Mouse (Mus musculus): Measurements from ENCODE around the gene Hist1h2ad. TPM values are rescaled to one million over a fixed set of nuclear protein-coding genes. Genes with fewer than 3 reads are reported as not detected.

Hist1h2ad gene
- polyA plus RNA-seq, 1 experiment from 2014 or later, result 1.3 TPM

Small RNA genes within 50 kb of the gene (microRNA-seq; reads per million reads assigned to microRNA genes)
- 0.27 reads per million for gene Gm44297 (ENCODE audit: borderline number of aligned reads)
- not detected for gene Gm44359 (ENCODE audit: borderline number of aligned reads)
- gene Gm44394 (ENCODE audit: borderline number of aligned reads), result not detected

Other genes with a start within 250 kb of the Hist1h2ad start
- 43.4 and 43.7 TPM in 2 replicates for gene Zfp322a, start 205.2 kb upstream of the Hist1h2ad start, polyA plus RNA-seq (2014; fragmentation: Nextera tagmentation; extraction: Ambion mirVana)
- 8.9 and 9.8 TPM in 2 replicates for gene Abt1, start 150.5 kb upstream of the Hist1h2ad start, polyA plus RNA-seq (2014; fragmentation: Nextera tagmentation; extraction: Ambion mirVana)
- gene Btn1a1, start 108.5 kb upstream of the Hist1h2ad start, polyA plus RNA-seq (2014; fragmentation: Nextera tagmentation; extraction: Ambion mirVana), result 0.97 and 1.7 TPM in 2 replicates
- 0.59 and 0.80 TPM in 2 replicates for gene Btn2a2, start 85.5 kb upstream of the Hist1h2ad start, polyA plus RNA-seq (2014; fragmentation: Nextera tagmentation; extraction: Ambion mirVana)
- 2.1 and 3.4 TPM in 2 replicates for gene Hist1h4h, start 43.3 kb upstream of the Hist1h2ad start, polyA plus RNA-seq (2014; fragmentation: Nextera tagmentation; extraction: Ambion mirVana)
- 1.4 and 2.3 TPM in 2 replicates for gene Hist1h2af, start 40.5 kb upstream of the Hist1h2ad start, polyA plus RNA-seq (2014; fragmentation: Nextera tagmentation; extraction: Ambion mirVana)
- 2.8 and 3.1 TPM in 2 replicates for gene Hist1h3g, start 39.0 kb upstream of the Hist1h2ad start, polyA plus RNA-seq (2014; fragmentation: Nextera tagmentation; extraction: Ambion mirVana)
- 0.43 and 0.66 TPM in 2 replicates for gene Hist1h2bh, start 31.0 kb upstream of the Hist1h2ad start, polyA plus RNA-seq (2014; fragmentation: Nextera tagmentation; extraction: Ambion mirVana)
- 0.19 TPM in 1 of 2 replicates, not detected in the other for gene Hist1h3f, start 30.3 kb upstream of the Hist1h2ad start, polyA plus RNA-seq (2014; fragmentation: Nextera tagmentation; extraction: Ambion mirVana)
- not detected in 2 replicates for gene Hist1h4f, start 22.7 kb upstream of the Hist1h2ad start, polyA plus RNA-seq (2014; fragmentation: Nextera tagmentation; extraction: Ambion mirVana)
- gene Hist1h1d, start 21.1 kb upstream of the Hist1h2ad start, polyA plus RNA-seq (2014; fragmentation: Nextera tagmentation; extraction: Ambion mirVana), result 0.15 and 0.27 TPM in 2 replicates
- 2.6 and 3.0 TPM in 2 replicates for gene Hist1h3e, start 12.0 kb upstream of the Hist1h2ad start, polyA plus RNA-seq (2014; fragmentation: Nextera tagmentation; extraction: Ambion mirVana)
- gene Hist1h2ae, start 3.2 kb upstream of the Hist1h2ad start, polyA plus RNA-seq (2014; fragmentation: Nextera tagmentation; extraction: Ambion mirVana), result 27.6 and 34.5 TPM in 2 replicates
- 2.3 and 6.5 TPM in 2 replicates for gene Hist1h2bg, start 3.0 kb upstream of the Hist1h2ad start, polyA plus RNA-seq (2014; fragmentation: Nextera tagmentation; extraction: Ambion mirVana)
- 1.3 and 2.6 TPM in 2 replicates for gene Hist1h2bf, start 185 bp upstream of the Hist1h2ad start, polyA plus RNA-seq (2014; fragmentation: Nextera tagmentation; extraction: Ambion mirVana)
- gene Hist1h3d, start 1.4 kb downstream of the Hist1h2ad start, polyA plus RNA-seq (2014; fragmentation: Nextera tagmentation; extraction: Ambion mirVana), result 2.9 and 4.6 TPM in 2 replicates
- 42.3 and 51.7 TPM in 2 replicates for gene Hist1h4d, start 7.2 kb downstream of the Hist1h2ad start, polyA plus RNA-seq (2014; fragmentation: Nextera tagmentation; extraction: Ambion mirVana)
- 1.5 and 2.4 TPM in 2 replicates for gene Hist1h2be, start 46.7 kb downstream of the Hist1h2ad start, polyA plus RNA-seq (2014; fragmentation: Nextera tagmentation; extraction: Ambion mirVana)
- gene Hist1h1e, start 48.2 kb downstream of the Hist1h2ad start, polyA plus RNA-seq (2014; fragmentation: Nextera tagmentation; extraction: Ambion mirVana), result 8.4 and 11.1 TPM in 2 replicates
- 0.52 and 0.62 TPM in 2 replicates for gene Hist1h2ac, start 109.6 kb downstream of the Hist1h2ad start, polyA plus RNA-seq (2014; fragmentation: Nextera tagmentation; extraction: Ambion mirVana)
- gene Hist1h2bc, start 109.8 kb downstream of the Hist1h2ad start, polyA plus RNA-seq (2014; fragmentation: Nextera tagmentation; extraction: Ambion mirVana), result 31.3 and 31.9 TPM in 2 replicates
- not detected in 2 replicates for gene Hist1h1t, start 121.4 kb downstream of the Hist1h2ad start, polyA plus RNA-seq (2014; fragmentation: Nextera tagmentation; extraction: Ambion mirVana)
- 0.69 and 2.7 TPM in 2 replicates for gene Hist1h4c, start 124.1 kb downstream of the Hist1h2ad start, polyA plus RNA-seq (2014; fragmentation: Nextera tagmentation; extraction: Ambion mirVana)
- gene Hfe, start 136.5 kb downstream of the Hist1h2ad start, polyA plus RNA-seq (2014; fragmentation: Nextera tagmentation; extraction: Ambion mirVana), result 8.2 and 9.9 TPM in 2 replicates
- 24.6 TPM in 2 replicates for gene Hist1h1c, start 164.4 kb downstream of the Hist1h2ad start, polyA plus RNA-seq (2014; fragmentation: Nextera tagmentation; extraction: Ambion mirVana)
- gene Hist1h3c, start 171.2 kb downstream of the Hist1h2ad start, polyA plus RNA-seq (2014; fragmentation: Nextera tagmentation; extraction: Ambion mirVana), result 4.1 and 4.5 TPM in 2 replicates
- 1.2 and 2.7 TPM in 2 replicates for gene Hist1h2bb, start 172.4 kb downstream of the Hist1h2ad start, polyA plus RNA-seq (2014; fragmentation: Nextera tagmentation; extraction: Ambion mirVana)
- gene Hist1h2ab, start 176.7 kb downstream of the Hist1h2ad start, polyA plus RNA-seq (2014; fragmentation: Nextera tagmentation; extraction: Ambion mirVana), result 16.7 and 18.1 TPM in 2 replicates
- 2.7 and 3.7 TPM in 2 replicates for gene Hist1h3b, start 177.9 kb downstream of the Hist1h2ad start, polyA plus RNA-seq (2014; fragmentation: Nextera tagmentation; extraction: Ambion mirVana)
- 2.2 and 2.7 TPM in 2 replicates for gene Hist1h4b, start 182.6 kb downstream of the Hist1h2ad start, polyA plus RNA-seq (2014; fragmentation: Nextera tagmentation; extraction: Ambion mirVana)
- 1.0 TPM in 1 of 2 replicates, not detected in the other for gene Hist1h4a, start 186.8 kb downstream of the Hist1h2ad start, polyA plus RNA-seq (2014; fragmentation: Nextera tagmentation; extraction: Ambion mirVana)
- 2.5 and 4.0 TPM in 2 replicates for gene Hist1h3a, start 188.0 kb downstream of the Hist1h2ad start, polyA plus RNA-seq (2014; fragmentation: Nextera tagmentation; extraction: Ambion mirVana)
- gene Hist1h1a, start 189.3 kb downstream of the Hist1h2ad start, polyA plus RNA-seq (2014; fragmentation: Nextera tagmentation; extraction: Ambion mirVana), result 0.31 and 0.67 TPM in 2 replicates
- 0.24 TPM in 1 of 2 replicates, not detected in the other for gene Trim38, start 195.5 kb downstream of the Hist1h2ad start, polyA plus RNA-seq (2014; fragmentation: Nextera tagmentation; extraction: Ambion mirVana)
- gene Slc17a2, start 232.6 kb downstream of the Hist1h2ad start, polyA plus RNA-seq (2014; fragmentation: Nextera tagmentation; extraction: Ambion mirVana), result not detected in 2 replicates